Mouse (Mus musculus): ENCODE data around the gene Arl14. TPM values are rescaled to one million over a fixed set of nuclear protein-coding genes. Genes with fewer than 3 reads are reported as not detected.

Arl14 gene
- polyA plus RNA-seq, 1 experiment from 2014 or later, result 1.1 TPM

GRCm38 (mm10) chr3:69195251-69195650, 27.0 kb upstream of the Arl14 start:
- Histone ChIP-seq H3K4me3 (no peak overlapping the region), H3K27ac (no peak overlapping the region), H3K27me3 (no peaks in the 10 kb centered on the region), H3K36me3 (no peaks in the 10 kb centered on the region), H3K4me1 (no peaks in the 10 kb centered on the region), H3K4me2 (no peak overlapping the region), H3K9me3 (no peaks in the 10 kb centered on the region), H3K9ac (no peak overlapping the region)
- no peak for ATAC-seq (ENCODE audit: borderline replicate concordance, extremely low read depth, low FRiP score, low TSS enrichment)
- 41% methylated on average over 8 of the region's 8 CpGs for whole genome bisulfite sequencing

- ATAC-seq (ENCODE audit: borderline replicate concordance, extremely low read depth, low FRiP score, low TSS enrichment), result no peak
- 74% methylated on average over 2 of the region's 2 CpGs for WGBS
- Histone ChIP-seq H3K27me3 (no peaks in the 10 kb centered on the region), H3K4me1 (no peaks in the 10 kb centered on the region), H3K9me3 (no peaks in the 10 kb centered on the region), H3K9ac (no peak overlapping the region), H3K4me2 (no peak overlapping the region), H3K4me3 (no peak overlapping the region), H3K27ac (no peak overlapping the region), H3K36me3 (no peaks in the 10 kb centered on the region)
Observed at GRCm38 (mm10) chr3:69198098-69198497, 24.1 kb upstream of the Arl14 start.

GRCm38 (mm10) chr3:69200251-69200650, 22.0 kb upstream of the Arl14 start:
- H3K4me1 ChIP-seq, result peaks cover 2% of the 10 kb centered on the region; the same call in 1 of the 2 replicates
- no peaks in the 10 kb centered on the region for H3K27me3 ChIP-seq
- no peaks in the 10 kb centered on the region for H3K36me3 ChIP-seq
- 66% methylated on average over 1 of the region's 1 CpGs for WGBS
- no peak overlapping the region for H3K4me2 ChIP-seq
- no peak for ATAC-seq (ENCODE audit: borderline replicate concordance, extremely low read depth, low FRiP score, low TSS enrichment)
- no peak overlapping the region for H3K27ac ChIP-seq
- no peak overlapping the region for H3K4me3 ChIP-seq
- no peaks in the 10 kb centered on the region for H3K9me3 ChIP-seq
- no peak overlapping the region for H3K9ac ChIP-seq

GRCm38 (mm10) chr3:69201206-69201605, 21.0 kb upstream of the Arl14 start:
- Histone ChIP-seq H3K27ac (no peak overlapping the region), H3K27me3 (no peaks in the 10 kb centered on the region), H3K36me3 (no peaks in the 10 kb centered on the region), H3K4me2 (no peak overlapping the region), H3K9me3 (no peaks in the 10 kb centered on the region), H3K4me1 (peaks cover 7% of the 10 kb centered on the region; the same call in 1 of the 2 replicates), H3K4me3 (no peak overlapping the region), H3K9ac (no peak overlapping the region)
- 42% methylated on average over 2 of the region's 2 CpGs for WGBS
- ATAC-seq (ENCODE audit: borderline replicate concordance, extremely low read depth, low FRiP score, low TSS enrichment), result no peak

GRCm38 (mm10) chr3:69202876-69203275, 19.3 kb upstream of the Arl14 start:
- no peak for ATAC-seq (ENCODE audit: borderline replicate concordance, extremely low read depth, low FRiP score, low TSS enrichment)
- peaks cover 7% of the 10 kb centered on the region; the same call in 1 of the 2 replicates for H3K4me1 ChIP-seq
- no peaks in the 10 kb centered on the region for H3K9me3 ChIP-seq
- no peak overlapping the region for H3K27ac ChIP-seq
- no peak overlapping the region for H3K4me3 ChIP-seq
- no peak overlapping the region for H3K9ac ChIP-seq
- no peak overlapping the region for H3K4me2 ChIP-seq
- H3K27me3 ChIP-seq, result no peaks in the 10 kb centered on the region
- H3K36me3 ChIP-seq, result no peaks in the 10 kb centered on the region
- 59% methylated on average over 4 of the region's 4 CpGs for WGBS

- no peak overlapping the region for H3K4me2 ChIP-seq
- H3K27me3 ChIP-seq, result no peaks in the 10 kb centered on the region
- no peak for ATAC-seq (ENCODE audit: borderline replicate concordance, extremely low read depth, low FRiP score, low TSS enrichment)
- H3K4me3 ChIP-seq, result no peak overlapping the region
- no peaks in the 10 kb centered on the region for H3K9me3 ChIP-seq
- WGBS, result 29% methylated on average over 7 of the region's 7 CpGs
- H3K4me1 ChIP-seq, result peaks cover 7% of the 10 kb centered on the region; the same call in 1 of the 2 replicates
- H3K36me3 ChIP-seq, result no peaks in the 10 kb centered on the region
- H3K9ac ChIP-seq, result no peak overlapping the region
- no peak overlapping the region for H3K27ac ChIP-seq
Observed at GRCm38 (mm10) chr3:69205266-69206054, 16.8 kb upstream of the Arl14 start.

- no peak overlapping the region for H3K4me2 ChIP-seq
- WGBS, result 75% methylated on average over 10 of the region's 10 CpGs
- H3K27me3 ChIP-seq, result no peaks in the 10 kb centered on the region
- no peak overlapping the region for H3K27ac ChIP-seq
- H3K9ac ChIP-seq, result no peak overlapping the region
- H3K9me3 ChIP-seq, result no peaks in the 10 kb centered on the region
- no peak for ATAC-seq (ENCODE audit: borderline replicate concordance, extremely low read depth, low FRiP score, low TSS enrichment)
- H3K4me1 ChIP-seq, result peaks cover 7% of the 10 kb centered on the region; the same call in 1 of the 2 replicates
- H3K4me3 ChIP-seq, result no peak overlapping the region
- no peaks in the 10 kb centered on the region for H3K36me3 ChIP-seq
Observed at GRCm38 (mm10) chr3:69206193-69206893, 15.9 kb upstream of the Arl14 start.

- 0 out of 2 replicates have a peak, but pooled peaks have one; percentile 69 for ATAC-seq (ENCODE audit: borderline replicate concordance, extremely low read depth, low FRiP score, low TSS enrichment)
- Histone ChIP-seq H3K36me3 (no peaks in the 10 kb centered on the region), H3K9me3 (no peaks in the 10 kb centered on the region), H3K4me1 (peaks cover 7% of the 10 kb centered on the region; the same call in 1 of the 2 replicates), H3K27ac (no peak overlapping the region), H3K4me3 (no peak overlapping the region), H3K4me2 (no peak overlapping the region), H3K27me3 (no peaks in the 10 kb centered on the region), H3K9ac (no peak overlapping the region)
- WGBS, result 35% methylated on average over 12 of the region's 12 CpGs
Observed at GRCm38 (mm10) chr3:69208441-69209309, 13.5 kb upstream of the Arl14 start.

- H3K4me3 ChIP-seq, result no peak overlapping the region
- no peak for ATAC-seq (ENCODE audit: borderline replicate concordance, extremely low read depth, low FRiP score, low TSS enrichment)
Observed at GRCm38 (mm10) chr3:69212246-69212645, 10.0 kb upstream of the Arl14 start.

GRCm38 (mm10) chr3:69213465-69213864, 8.8 kb upstream of the Arl14 start:
- Histone ChIP-seq H3K4me1 (no peaks in the 10 kb centered on the region), H3K36me3 (no peaks in the 10 kb centered on the region), H3K27me3 (no peaks in the 10 kb centered on the region), H3K4me2 (no peak overlapping the region), H3K4me3 (no peak overlapping the region), H3K27ac (no peak overlapping the region), H3K9me3 (no peaks in the 10 kb centered on the region), H3K9ac (no peak overlapping the region)
- WGBS, result 80% methylated on average over 5 of the region's 5 CpGs
- ATAC-seq (ENCODE audit: borderline replicate concordance, extremely low read depth, low FRiP score, low TSS enrichment), result no peak

More at GRCm38 (mm10) chr3:69212246-69212645, 10.0 kb upstream of the Arl14 start:
- WGBS, result 88% methylated on average over 2 of the region's 2 CpGs
- no peaks in the 10 kb centered on the region for H3K27me3 ChIP-seq
- H3K9me3 ChIP-seq, result no peaks in the 10 kb centered on the region
- no peaks in the 10 kb centered on the region for H3K36me3 ChIP-seq
- no peak overlapping the region for H3K4me2 ChIP-seq
- no peak overlapping the region for H3K27ac ChIP-seq
- H3K4me1 ChIP-seq, result no peaks in the 10 kb centered on the region
- no peak overlapping the region for H3K9ac ChIP-seq

GRCm38 (mm10) chr3:69214566-69214965, 7.7 kb upstream of the Arl14 start:
- no peak overlapping the region for H3K4me2 ChIP-seq
- 65% methylated on average over 5 of the region's 5 CpGs for WGBS
- no peak overlapping the region for H3K9ac ChIP-seq
- H3K4me3 ChIP-seq, result no peak overlapping the region
- H3K9me3 ChIP-seq, result no peaks in the 10 kb centered on the region
- no peaks in the 10 kb centered on the region for H3K36me3 ChIP-seq
- H3K27me3 ChIP-seq, result no peaks in the 10 kb centered on the region
- H3K27ac ChIP-seq, result no peak overlapping the region
- H3K4me1 ChIP-seq, result no peaks in the 10 kb centered on the region
- no peak for ATAC-seq (ENCODE audit: borderline replicate concordance, extremely low read depth, low FRiP score, low TSS enrichment)

All from lung, embryonic 15.5 days (tissue).